Mouse (Mus musculus) G1E (cell line): ENCODE measurements around the gene Mest.

Experiments used
- CTCF ChIP-seq: IDR thresholded peaks from 2 replicates; pipeline ENCODE4 v1.5.1; 2012; ENCODE audit warnings: low read depth, low read length, inconsistent platforms, mixed read lengths
- TAL1 ChIP-seq: conservative IDR thresholded peaks from 2 replicates; pipeline ENCODE4 v1.6.1; 2012; ENCODE audit warnings: low read depth, low read length, inconsistent platforms, mixed read lengths

- TF ChIP-seq CTCF (no peak), TAL1 (no peak)
These were observed 44.9 kb upstream of the Mest start for GRCm38 (mm10) chr6:30678482-30678881.
